Mouse (Mus musculus) spleen, adult 2 months (tissue): Measurements from ENCODE around the gene Sstr5. TPM values are rescaled to one million over a fixed set of nuclear protein-coding genes. Genes with fewer than 3 reads are reported as not detected.

Experiments used
- DNase-seq, 2 experiments: peaks; one replicate each; pipeline versions ENCODE4 v3.0.0 to v3.0.0-alpha.2; 2012 to 2021; ENCODE audit warnings: low spot score in 2 of 2, low read depth in 1 of 2
- H3K27ac ChIP-seq: fragments of 200-500 bp; 2 replicates; pipeline ENCODE4 v1.5.1; 2012; ENCODE audit warnings: low read length, inconsistent platforms; ENCODE audit not compliant: insufficient read depth
- H3K27me3 ChIP-seq: fragments of 200-500 bp; 2 replicates; pipeline ENCODE4 v1.6.1; 2012; ENCODE audit warnings: mild to moderate bottlenecking, moderate library complexity, low read length, inconsistent platforms; ENCODE audit not compliant: control insufficient read depth, insufficient read depth
- H3K36me3 ChIP-seq: fragments of 200-500 bp; 2 replicates; pipeline ENCODE4 v1.6.1; 2012; ENCODE audit warnings: mild to moderate bottlenecking, low read length, inconsistent platforms; ENCODE audit not compliant: control insufficient read depth, insufficient read depth
- H3K4me1 ChIP-seq: fragments of 200-500 bp; 2 replicates; pipeline ENCODE4 v1.6.1; 2011; ENCODE audit warnings: inconsistent platforms; ENCODE audit not compliant: control insufficient read depth, insufficient read depth, insufficient read length
- H3K4me3 ChIP-seq: fragments of 200-500 bp; 2 replicates; pipeline ENCODE4 v1.5.1; 2011; ENCODE audit warnings: mild to moderate bottlenecking, inconsistent platforms; ENCODE audit not compliant: insufficient read depth, insufficient read length; ENCODE audit errors: extremely low read depth
- CTCF ChIP-seq: fragments of 200-500 bp; IDR thresholded peaks from 2 replicates; pipeline ENCODE4 v1.5.1; 2011; ENCODE audit warnings: mild to moderate bottlenecking, inconsistent platforms; ENCODE audit not compliant: insufficient read depth, insufficient read length, insufficient replicate concordance; ENCODE audit errors: extremely low read depth
- POLR2A ChIP-seq: fragments of 200-500 bp; IDR thresholded peaks from 2 replicates; pipeline ENCODE4 v1.6.1; 2011; ENCODE audit warnings: low read depth, low read length, inconsistent platforms
- WGBS: fragments of 180-500 bp; shearing (Covaris S2); methylation state at CpG from one replicate; pipeline ENCODE4 v1.1.7; 2018; 5-methylcytosine and 5-hydroxymethylcytosine counted together
- polyA plus RNA-seq: library from polyadenylated mRNA; depleted of rRNA; stranded (reverse); fragments of >200 nt; gene quantifications from 2 replicates; pipeline ENCODE4 v1.2.3, GENCODE M21; 2012; rRNA removed

The Sstr5 gene
- polyA plus RNA-seq = not detected in 2 replicates

GRCm38 (mm10) chr17:25497013-25497412 lies at the start of gene Sstr5:
TSS of gene Sstr5 (minus strand) at chr17:25497288.
- Histone ChIP-seq H3K36me3 (no peaks in the 10 kb centered on the region), H3K4me1 (no peaks in the 10 kb centered on the region), H3K4me3 (no peak within 1 kb of the TSS), H3K27me3 (no peaks in the 10 kb centered on the region; the same call in 1 of the 2 replicates), H3K27ac (no peak within 1 kb of the TSS)
- WGBS = 5% methylated on average over 24 of the region's 28 CpGs
- TF ChIP-seq CTCF (no peak), POLR2A (no peak)
- DNase-seq = no peak

DNA sequence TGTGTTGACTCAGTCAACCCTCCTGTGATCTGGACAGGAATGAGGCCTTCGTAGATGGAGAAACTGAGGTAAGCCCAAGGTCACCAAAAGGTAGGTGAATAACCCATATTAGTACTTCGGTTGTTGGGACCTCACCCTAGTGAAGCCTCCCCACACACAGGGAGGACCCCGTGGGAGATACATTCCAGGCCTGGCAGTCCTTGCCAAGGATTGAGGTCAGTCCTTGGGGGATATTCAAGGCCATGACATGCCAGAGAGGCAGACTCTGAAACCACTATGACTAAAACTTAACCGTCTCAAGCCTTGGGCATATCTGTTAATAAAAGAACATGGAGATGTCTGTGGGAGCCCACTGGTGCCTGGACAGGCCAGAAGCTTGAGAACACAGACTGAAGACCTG lies 44.7 kb upstream of the Sstr5 start:
- no peak for TF ChIP-seq POLR2A
- no peak for TF ChIP-seq CTCF
- Histone ChIP-seq H3K27ac (no peak overlapping the region), H3K4me1 (no peaks in the 10 kb centered on the region), H3K36me3 (no peaks in the 10 kb centered on the region), H3K27me3 (no peaks in the 10 kb centered on the region; the same call in 1 of the 2 replicates), H3K4me3 (no peak overlapping the region)
- DNase-seq = no peak
- WGBS = 91% methylated on average over 4 of the region's 4 CpGs

GRCm38 (mm10) chr17:25540731-25541130 lies 43.6 kb upstream of the Sstr5 start:
- 78% methylated on average over 5 of the region's 5 CpGs for WGBS
- DNase-seq = no peak
- Histone ChIP-seq H3K4me3 (no peak overlapping the region), H3K4me1 (no peaks in the 10 kb centered on the region), H3K27me3 (no peaks in the 10 kb centered on the region; the same call in 1 of the 2 replicates), H3K27ac (no peak overlapping the region), H3K36me3 (no peaks in the 10 kb centered on the region)
- no peak for TF ChIP-seq POLR2A
- no peak for TF ChIP-seq CTCF

DNA sequence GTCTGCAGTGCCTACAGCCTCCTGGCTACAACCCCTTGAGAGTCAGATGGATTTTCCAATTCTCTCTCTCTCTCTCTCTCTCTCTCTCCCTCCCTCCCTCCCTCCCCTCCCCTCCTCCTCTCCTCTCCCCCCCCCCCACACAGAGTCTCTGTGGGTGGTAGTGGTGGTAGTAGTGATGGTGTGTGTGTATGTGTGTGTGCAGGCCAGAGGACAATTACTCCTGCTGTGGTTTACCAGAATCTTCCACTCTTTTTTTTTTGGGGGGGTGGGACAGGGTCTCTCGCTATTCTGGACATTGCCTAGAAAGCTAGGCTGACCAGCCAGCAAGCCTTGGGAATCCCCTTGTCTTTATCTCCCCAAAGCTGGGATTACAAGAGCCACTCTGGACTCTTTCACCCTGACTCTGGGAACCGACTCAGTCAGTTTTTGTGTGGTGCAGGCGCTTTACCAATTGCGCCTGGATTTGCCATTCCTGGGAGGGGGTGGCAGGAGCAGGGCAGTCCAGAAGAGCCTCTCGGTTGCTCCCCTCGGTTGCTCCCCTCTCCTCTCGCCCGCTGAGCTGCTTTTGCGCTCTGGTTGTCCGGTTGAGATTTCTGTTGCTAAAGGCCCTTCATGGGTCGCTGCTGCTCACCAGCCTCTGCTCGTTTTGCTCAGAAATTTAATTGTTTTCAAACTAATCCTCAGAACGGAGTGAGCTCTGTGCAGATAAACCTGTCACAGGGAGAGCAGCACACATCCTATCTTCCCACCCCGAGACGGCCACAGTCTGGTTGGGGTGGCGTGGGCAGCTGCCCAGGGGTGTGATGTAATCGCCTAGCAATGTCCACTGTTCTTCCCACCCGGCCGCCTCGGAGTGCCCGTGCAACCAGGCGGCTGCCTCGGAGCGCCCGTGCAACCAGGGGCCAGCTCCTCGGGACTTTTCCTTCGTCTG lies 42.1 kb upstream of the Sstr5 start:
- H3K27me3 ChIP-seq = no peaks in the 10 kb centered on the region; the same call in 1 of the 2 replicates
- no peak overlapping the region for H3K27ac ChIP-seq
- no peak overlapping the region for H3K4me3 ChIP-seq
- DNase-seq = no peak
- H3K4me1 ChIP-seq = no peaks in the 10 kb centered on the region
- 56% methylated on average over 27 of the region's 27 CpGs for WGBS
- TF ChIP-seq CTCF (no peak), POLR2A (no peak)
- no peaks in the 10 kb centered on the region for H3K36me3 ChIP-seq

DNA sequence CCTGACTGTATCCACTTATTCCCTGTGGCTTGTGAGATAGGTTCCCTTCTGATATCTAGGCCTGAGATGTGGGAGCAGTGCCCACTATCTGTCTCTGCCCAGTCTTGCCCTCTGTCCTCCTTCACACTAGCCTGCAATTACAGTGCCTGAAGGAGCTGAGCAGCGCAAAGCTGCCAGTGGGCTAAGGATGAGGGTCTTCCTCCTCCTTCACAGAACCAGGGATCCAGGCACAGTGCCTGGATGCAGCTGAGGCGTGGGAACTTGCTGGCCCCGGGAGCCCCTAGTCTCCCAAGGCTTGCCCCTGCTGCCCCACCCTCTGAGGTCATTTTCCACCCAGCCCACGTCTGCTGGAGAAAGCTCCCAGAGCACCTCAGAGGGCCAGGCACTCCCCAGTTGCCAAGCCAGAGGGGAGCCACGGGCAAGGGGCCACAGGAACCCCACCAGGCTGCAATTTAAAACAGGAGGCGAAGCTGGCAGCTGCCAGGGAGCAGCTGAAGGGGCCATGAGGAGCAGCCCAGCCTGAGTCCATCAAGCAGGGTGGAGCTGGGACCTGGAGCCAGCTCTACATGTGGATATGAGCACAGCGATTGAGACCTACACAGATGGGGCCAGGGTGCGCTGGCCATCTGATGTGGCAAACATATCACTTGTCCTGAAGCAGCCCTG lies 33.4 kb upstream of the Sstr5 start:
- H3K4me1 ChIP-seq = no peaks in the 10 kb centered on the region
- no peaks in the 10 kb centered on the region for H3K36me3 ChIP-seq
- no peak for DNase-seq
- no peak for TF ChIP-seq CTCF
- no peak for TF ChIP-seq POLR2A
- WGBS = 63% methylated on average over 8 of the region's 8 CpGs
- no peaks in the 10 kb centered on the region for H3K27me3 ChIP-seq
- no peak overlapping the region for H3K27ac ChIP-seq
- H3K4me3 ChIP-seq = no peak overlapping the region

GRCm38 (mm10) chr17:25522080-25522479 lies 25.0 kb upstream of the Sstr5 start:
- WGBS = 84% methylated on average over 12 of the region's 12 CpGs
- Histone ChIP-seq H3K27ac (no peak overlapping the region), H3K27me3 (no peaks in the 10 kb centered on the region), H3K4me3 (no peak overlapping the region), H3K4me1 (no peaks in the 10 kb centered on the region), H3K36me3 (no peaks in the 10 kb centered on the region)
- DNase-seq = no peak
- TF ChIP-seq CTCF = no peak
- no peak for TF ChIP-seq POLR2A
